Mouse (Mus musculus) small intestine, adult 2 months (tissue): ENCODE measurements around the gene Gm20388.

Source experiments
- CTCF ChIP-seq: fragments of 200-500 bp; IDR thresholded peaks from 2 replicates; pipeline ENCODE4 v1.5.1; 2012; ENCODE audit warnings: low read depth, mild to moderate bottlenecking, control low read depth, inconsistent platforms, low read length, moderate library complexity, mixed read lengths; ENCODE audit not compliant: insufficient replicate concordance, insufficient read length; ENCODE audit errors: extremely low read depth
- POLR2A ChIP-seq: fragments of 200-500 bp; IDR thresholded peaks from 2 replicates; pipeline ENCODE4 v1.6.1; 2012; ENCODE audit warnings: low read depth, mild to moderate bottlenecking, control low read depth, inconsistent platforms, low read length, moderate library complexity

- TF ChIP-seq CTCF (no peak), POLR2A (no peak)
Measured at GRCm38 (mm10) chr8:121033299-121034013, 1122.8 kb downstream of the Gm20388 start.
